Mouse (Mus musculus) lung, postnatal 14 days (tissue): Measurements from ENCODE around the gene Sugct.
"Not testable (repeated sequence)": the region's sequence is repeated elsewhere in the genome, so short reads cannot be mapped to it uniquely, and the experiment has no call there.

Source experiments
- DNase-seq: peaks from one replicate; pipeline ENCODE4 v3.0.0; 2021

The Sugct gene

DNA sequence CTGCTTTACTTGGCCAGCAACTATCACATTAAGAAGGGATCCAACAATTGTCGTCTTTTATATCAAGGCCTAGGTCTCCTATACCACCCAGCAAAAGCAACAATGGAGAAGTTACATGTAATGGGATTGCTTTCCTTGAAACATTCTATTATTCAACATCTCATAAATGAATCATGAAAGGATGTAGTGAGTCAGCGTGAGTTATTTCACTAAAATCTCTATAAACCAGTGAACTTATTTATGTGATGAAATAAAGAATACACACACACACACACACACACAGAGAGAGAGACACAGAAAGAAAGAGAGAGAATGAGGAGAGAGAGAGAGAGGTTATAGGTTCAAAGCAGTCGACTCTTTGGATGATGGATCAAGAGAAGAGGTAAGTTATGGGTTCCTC, 856.9 kb downstream of the Sugct start:
- no peak for DNase-seq

GRCm38 (mm10) chr13:16835111-16835510, 860.2 kb downstream of the Sugct start:
- DNase-seq = no peak

DNA sequence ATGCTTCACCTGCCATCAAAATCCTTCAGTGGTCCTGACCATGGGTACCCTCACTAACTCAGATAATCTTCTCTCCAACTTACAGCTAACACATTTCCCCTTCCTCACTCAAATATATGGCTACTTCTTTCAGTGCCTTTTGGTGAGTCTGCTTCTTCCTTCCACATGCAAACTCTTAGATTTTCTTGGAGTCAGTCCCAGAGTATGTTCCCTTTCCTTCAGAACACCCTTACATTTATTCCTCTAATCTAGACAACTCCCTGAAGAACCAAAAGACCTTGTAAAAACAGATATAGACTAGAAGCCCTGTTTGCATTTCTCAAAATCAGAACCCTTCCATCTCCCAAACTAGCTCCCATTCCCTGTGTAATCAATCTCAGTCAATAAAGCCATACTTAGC, 862.3 kb downstream of the Sugct start:
- DNase-seq = no peak

DNA sequence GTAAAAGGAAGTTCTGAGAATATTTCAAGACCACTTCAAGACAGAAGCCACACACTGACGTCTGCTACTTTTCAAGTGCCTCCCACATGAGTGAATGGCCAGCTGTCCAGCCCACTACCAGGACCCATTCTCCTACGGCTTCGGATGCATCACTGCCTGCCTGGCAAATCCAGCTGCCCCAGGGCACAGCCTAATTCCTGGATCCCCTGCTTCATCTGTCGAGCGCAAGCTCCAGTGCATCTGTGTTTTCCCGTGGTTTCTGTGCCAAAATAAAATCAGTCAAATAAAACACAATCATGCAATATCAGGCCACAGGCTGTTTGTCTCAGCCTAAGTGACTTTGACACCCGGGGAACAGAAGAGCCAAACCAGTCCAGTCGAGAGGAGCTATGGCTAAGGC, 863.5 kb downstream of the Sugct start:
- no peak for DNase-seq

DNA sequence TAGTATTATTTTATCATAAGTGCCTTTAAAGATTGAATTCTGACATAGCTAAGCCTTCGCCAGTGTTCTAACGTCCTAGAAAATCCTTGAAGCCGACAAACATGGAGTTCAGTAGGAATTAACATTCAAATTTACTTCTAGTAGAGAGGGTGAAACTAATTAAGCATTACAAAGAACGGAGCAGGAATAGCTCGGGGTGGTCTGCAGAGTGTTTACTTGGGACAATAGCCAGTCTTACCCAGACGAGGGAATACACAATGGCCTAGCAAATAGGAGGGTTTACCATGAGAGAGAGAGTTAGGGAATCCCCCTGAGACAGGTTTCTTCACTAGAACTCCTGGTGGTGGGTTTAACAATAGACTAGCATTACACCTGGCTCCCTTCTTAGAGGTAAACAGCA, 865.1 kb downstream of the Sugct start:
- not testable (repeated sequence) for DNase-seq

- no peak for DNase-seq
Measured at GRCm38 (mm10) chr13:16829589-16829988, 865.8 kb downstream of the Sugct start.

- DNase-seq = no peak
Measured at GRCm38 (mm10) chr13:16825619-16826018, 869.7 kb downstream of the Sugct start.

DNA sequence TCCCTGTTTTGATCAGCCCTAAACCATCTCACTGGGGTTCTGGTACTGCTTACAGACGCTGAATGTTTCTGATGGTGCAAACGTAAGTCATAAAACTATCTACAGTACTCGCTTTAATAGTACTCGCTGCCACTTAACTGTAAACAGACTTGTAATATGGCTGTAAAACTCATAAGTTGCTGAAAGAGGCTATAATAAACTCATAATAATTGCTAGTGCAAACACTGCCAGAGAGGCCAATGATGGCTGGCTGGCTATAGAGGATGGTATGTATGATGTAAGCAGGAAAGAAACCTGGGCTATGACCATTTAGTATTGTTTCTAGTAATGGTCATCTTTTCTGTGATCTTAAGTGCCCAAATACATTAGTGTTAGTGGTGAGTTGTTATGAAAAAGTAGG, 873.6 kb downstream of the Sugct start:
- no peak for DNase-seq

DNA sequence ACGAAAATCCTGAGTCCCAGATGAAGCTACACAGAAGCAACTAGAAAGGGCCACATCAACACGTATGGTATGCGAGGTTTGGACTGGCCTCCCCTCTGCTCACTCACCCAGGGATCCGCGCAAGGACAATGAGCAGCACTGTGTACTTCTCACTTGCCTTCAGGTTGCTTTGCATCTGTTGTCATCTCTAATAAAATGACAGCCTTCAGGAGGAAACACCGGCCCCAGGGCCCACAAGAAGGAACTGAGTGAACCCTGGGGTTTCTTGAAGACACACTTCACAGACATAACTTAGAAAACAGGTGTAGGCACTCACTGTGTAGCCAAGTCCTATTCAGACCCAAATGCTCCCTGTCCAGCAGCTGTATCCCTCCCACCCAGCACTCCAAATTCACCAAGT, 877.9 kb downstream of the Sugct start:
- no peak for DNase-seq

- DNase-seq = no peak
Measured at GRCm38 (mm10) chr13:16816747-16817146, 878.6 kb downstream of the Sugct start.

GRCm38 (mm10) chr13:16812268-16812667, 883.1 kb downstream of the Sugct start:
- no peak for DNase-seq
